Mouse (Mus musculus): ENCODE data around the gene Sprr2h.

Sprr2h gene

GRCm38 (mm10) chr3:92385385-92385784 lies at the start of gene Sprr2h:
Gene Sprr2h (plus strand): TSS chr3:92385685.
- no peak for DNase-seq

DNA sequence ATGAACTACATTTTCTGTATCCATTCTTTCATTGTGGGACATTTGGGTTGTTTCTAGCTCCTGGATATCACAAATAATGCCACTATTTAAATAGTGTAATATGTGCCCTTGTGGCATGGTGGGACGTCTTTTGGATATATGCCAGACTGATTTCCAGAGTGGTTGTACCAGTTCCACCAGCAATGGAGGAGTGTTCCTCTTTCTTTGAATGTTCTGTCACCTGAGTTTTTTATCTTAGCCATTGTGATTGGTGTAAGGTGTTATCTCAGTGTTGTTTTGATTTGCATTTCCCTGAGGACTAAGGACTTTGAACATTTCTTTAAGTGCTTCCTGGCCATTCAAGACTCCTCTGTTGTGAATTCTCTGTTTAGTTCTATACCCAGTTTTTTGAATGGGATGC lies 49.2 kb upstream of the Sprr2h start:
- DNase-seq = no peak

DNA sequence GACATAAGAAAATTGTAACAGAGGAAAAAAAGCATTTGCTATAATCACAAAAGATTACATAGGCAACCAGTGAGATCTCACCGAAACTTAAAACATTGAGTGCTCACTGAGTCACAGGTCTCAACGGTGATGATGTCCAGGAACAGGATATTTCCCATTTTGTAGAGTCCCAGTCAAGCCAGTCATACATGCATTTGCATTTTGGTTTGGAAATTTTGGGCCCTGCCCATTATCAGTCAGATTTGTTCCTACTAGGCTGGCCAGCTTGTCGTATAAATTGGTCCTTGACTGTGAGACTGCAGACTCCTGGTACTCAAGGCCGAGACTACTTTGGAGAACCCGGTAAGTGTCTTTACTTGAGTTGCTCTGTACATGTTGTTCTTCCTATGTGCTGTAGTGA lies 46.6 kb upstream of the Sprr2h start, which contains the start of gene Sprr2d:
Gene Sprr2d, plus strand, starts transcription at position 301 of the 400 bp plus-strand sequence.
- DNase-seq = no peak

DNA sequence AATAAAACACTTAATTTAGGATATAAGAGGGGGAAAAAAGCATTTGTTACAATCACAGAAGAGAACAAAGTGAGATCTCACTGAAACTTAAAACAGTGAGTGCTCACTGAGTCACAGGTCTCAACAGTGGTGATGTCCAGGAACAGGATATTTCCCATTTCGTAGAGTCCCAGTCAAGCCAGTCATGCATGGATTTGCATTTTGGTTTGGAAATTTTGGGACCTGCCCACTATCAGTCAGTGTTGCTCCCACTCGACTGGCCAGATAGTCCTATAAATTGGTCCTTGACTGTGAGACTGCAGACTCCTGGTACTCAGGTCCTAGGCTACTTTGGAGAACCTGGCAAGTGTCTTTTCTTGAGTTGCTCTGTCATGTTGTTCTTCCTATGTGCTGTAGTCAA lies 33.6 kb upstream of the Sprr2h start, which contains the start of gene Sprr2e:
Gene Sprr2e, plus strand, starts transcription at position 301 of the 400 bp plus-strand sequence.
- DNase-seq = no peak

DNA sequence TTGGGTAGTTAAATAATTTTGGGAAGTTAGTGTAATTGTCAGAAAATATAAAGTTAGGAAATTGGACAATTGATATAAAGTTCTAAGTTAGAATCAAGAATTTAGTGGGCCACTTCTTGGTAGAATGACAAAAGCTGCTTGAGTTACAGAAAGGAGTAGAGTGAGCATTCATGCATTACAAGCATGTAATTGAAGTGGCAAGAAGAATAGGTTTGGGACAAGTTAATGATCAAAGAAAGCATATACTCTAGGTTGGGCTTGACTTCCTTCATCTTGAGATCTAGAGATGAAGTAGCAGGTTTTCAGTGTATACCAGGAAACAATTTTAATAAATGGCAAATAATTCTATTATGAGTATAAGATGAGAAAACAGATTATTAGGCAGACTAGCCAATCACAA lies 23.9 kb upstream of the Sprr2h start:
- no peak for DNase-seq

- no peak for DNase-seq
Observed at GRCm38 (mm10) chr3:92364887-92365286, 20.6 kb upstream of the Sprr2h start, which contains the start of gene Sprr2f. Gene Sprr2f (plus strand): TSS chr3:92365187.

DNA sequence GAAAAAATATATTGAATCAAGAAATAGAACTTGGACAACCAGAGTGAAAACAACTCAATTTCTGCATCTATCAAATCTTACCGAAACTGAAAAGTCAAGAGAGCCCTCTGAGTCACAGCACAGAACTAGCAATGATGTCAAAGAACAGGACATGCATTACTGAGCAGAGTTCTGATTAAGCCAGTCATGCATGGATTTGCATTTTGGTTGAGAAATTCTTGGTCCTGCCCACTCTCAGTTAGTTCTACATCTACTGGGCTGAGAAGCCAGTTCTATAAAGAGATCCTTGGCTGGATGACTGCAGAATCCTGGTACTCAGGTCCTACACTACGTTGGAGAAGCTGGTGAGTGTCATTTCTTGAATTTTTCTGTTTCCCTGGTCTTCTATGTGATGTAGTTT lies 11.9 kb upstream of the Sprr2h start:
- no peak for DNase-seq

DNA sequence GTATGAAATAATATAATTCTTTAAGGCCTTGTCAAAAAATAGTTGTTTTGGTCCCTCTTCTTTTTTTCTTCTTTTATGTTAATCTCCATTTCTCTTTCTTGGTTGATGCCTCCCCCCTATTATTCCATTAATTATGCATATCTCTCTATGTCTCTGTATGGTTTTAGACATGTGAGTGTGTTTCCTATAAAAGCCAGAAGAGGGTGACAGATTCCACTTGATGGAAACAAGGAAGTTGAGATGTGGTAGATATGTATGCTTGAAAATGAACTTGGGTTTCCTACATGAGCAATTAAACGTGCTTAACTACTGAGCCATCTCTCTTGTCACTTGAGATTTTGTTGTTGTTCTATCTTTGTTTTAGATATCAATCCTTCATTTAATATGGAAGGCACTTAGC lies 8.8 kb downstream of the Sprr2h start:
- no peak for DNase-seq

DNA sequence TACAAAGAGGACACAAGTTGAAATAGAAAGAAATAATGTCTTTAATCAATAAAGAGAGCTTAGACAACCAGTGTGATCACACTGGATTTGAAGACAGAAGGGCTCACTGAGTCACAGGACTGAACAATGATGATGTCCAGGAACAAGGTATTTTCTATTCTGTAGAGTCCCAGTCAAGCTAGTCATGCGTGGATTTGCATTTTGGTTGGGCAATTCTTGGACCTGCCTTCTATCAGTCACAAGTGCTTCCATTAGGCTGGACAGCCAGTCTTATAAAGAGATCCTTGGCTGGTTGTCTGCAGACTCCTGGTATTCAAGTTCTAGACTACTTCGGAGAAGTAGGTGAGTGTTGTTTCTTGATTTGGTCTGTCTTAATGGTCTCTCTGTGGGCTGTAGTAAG lies 22.2 kb downstream of the Sprr2h start, which contains the start of gene Sprr2i:
Gene Sprr2i, plus strand, starts transcription at position 301 of the 400 bp plus-strand sequence.
- no peak for DNase-seq

GRCm38 (mm10) chr3:92417782-92418181 lies 32.3 kb downstream of the Sprr2h start, which contains the start of gene Sprr2j-ps:
Gene Sprr2j-ps (plus strand): TSS chr3:92418082.
- no peak for DNase-seq

GRCm38 (mm10) chr3:92429323-92429722 lies 43.8 kb downstream of the Sprr2h start, which contains the start of gene Gm9774:
Gene Gm9774 (minus strand): TSS chr3:92429423.
- no peak for DNase-seq

GRCm38 (mm10) chr3:92432282-92432681 lies 46.8 kb downstream of the Sprr2h start, which contains the start of gene Sprr2k:
Gene Sprr2k (plus strand): TSS chr3:92432582.
- no peak for DNase-seq

Measured in spleen, adult 18-20 months (tissue).